Mouse (Mus musculus): ENCODE measurements around the gene Trpm3.

DNA sequence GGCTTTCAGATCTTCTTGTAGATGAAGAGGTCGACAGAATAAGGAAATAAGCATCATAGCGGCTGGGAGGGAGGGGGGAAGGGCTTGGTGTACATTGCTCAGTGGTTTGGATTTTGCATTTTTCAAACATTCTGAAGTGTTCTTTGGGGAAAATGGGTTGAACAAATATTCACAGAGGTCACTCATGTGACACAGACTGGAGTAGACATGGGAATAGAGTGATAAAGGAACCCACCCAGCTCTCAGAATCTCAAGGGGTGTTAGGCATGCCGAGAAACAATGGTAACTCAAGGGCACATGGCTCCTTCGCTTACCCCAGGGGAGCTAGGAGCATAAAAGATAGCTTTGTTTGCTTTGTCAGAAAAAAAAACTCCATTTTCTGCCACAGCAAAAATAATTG lies 330.8 kb downstream of the Trpm3 start:
- no peak for TF ChIP-seq POLR2A (IDR thresholded peaks at IDR 0.05; ENCODE audit: control insufficient read depth, extremely low read depth, insufficient read depth, low read length, poor library complexity)
- no peak for TF ChIP-seq CTCF (IDR thresholded peaks at IDR 0.05; ENCODE audit: borderline replicate concordance, control insufficient read depth, extremely low read depth, insufficient read depth, low read length, poor library complexity)
